Mouse (Mus musculus) lung, adult 18-20 months (tissue): ENCODE data around the gene Qrsl1.
A peak's percentile ranks its signal among the peaks of the same experiment; 100 is the strongest.

Experiments
- DNase-seq, 2 experiments: peaks; one replicate each; pipeline ENCODE4 v3.0.0; 2022; ENCODE audit warnings: mixed read lengths in 2 of 2

Qrsl1 gene

GRCm38 (mm10) chr10:43856351-43856750 is 45.2 kb downstream of the Qrsl1 start:
- peak; percentile 9 to 36 for DNase-seq

GRCm38 (mm10) chr10:43855916-43856315 is 45.6 kb downstream of the Qrsl1 start:
- no peak for DNase-seq

- DNase-seq, result no peak
Measured at GRCm38 (mm10) chr10:43851898-43852297, 49.6 kb downstream of the Qrsl1 start.

GRCm38 (mm10) chr10:43849478-43849877 is 52.1 kb downstream of the Qrsl1 start:
- DNase-seq, result no peak

GRCm38 (mm10) chr10:43846141-43846622 is 55.4 kb downstream of the Qrsl1 start:
- DNase-seq, result no peak

GRCm38 (mm10) chr10:43845442-43845841 is 56.1 kb downstream of the Qrsl1 start:
- DNase-seq, result no peak

- DNase-seq, result no peak
Measured at GRCm38 (mm10) chr10:43841441-43841840, 60.1 kb downstream of the Qrsl1 start.

GRCm38 (mm10) chr10:43832868-43833267 is 68.7 kb downstream of the Qrsl1 start:
- no peak for DNase-seq

GRCm38 (mm10) chr10:43830251-43831018 is 71.1 kb downstream of the Qrsl1 start:
- DNase-seq, result peak in 1 of 2 experiments; percentile 11

GRCm38 (mm10) chr10:43828686-43829015 is 72.9 kb downstream of the Qrsl1 start:
- DNase-seq, result no peak

GRCm38 (mm10) chr10:43827958-43828685 is 73.4 kb downstream of the Qrsl1 start:
- no peak for DNase-seq

GRCm38 (mm10) chr10:43826773-43827621 is 74.5 kb downstream of the Qrsl1 start:
- no peak for DNase-seq

GRCm38 (mm10) chr10:43825696-43826095 is 75.8 kb downstream of the Qrsl1 start:
- DNase-seq, result no peak

- no peak for DNase-seq
Measured at GRCm38 (mm10) chr10:43824713-43825112, 76.8 kb downstream of the Qrsl1 start.
